Mouse (Mus musculus): ENCODE results near the gene Gm10912.
"Not testable (repeated sequence)": the region's sequence is repeated elsewhere in the genome, so short reads cannot be mapped to it uniquely, and the experiment has no call there.

The Gm10912 gene

GRCm38 (mm10) chr2:104065526-104065925 is at the start of gene Gm10912:
Gm10912 (plus strand) TSS chr2:104065826.
- DNase-seq (ENCODE audit: low spot score) = not testable (repeated sequence)

GRCm38 (mm10) chr2:104023096-104023495 is 42.5 kb upstream of the Gm10912 start:
- DNase-seq (ENCODE audit: low spot score) = no peak

GRCm38 (mm10) chr2:104024656-104025055 is 41.0 kb upstream of the Gm10912 start:
- DNase-seq (ENCODE audit: low spot score) = no peak

- DNase-seq (ENCODE audit: low spot score) = peak; percentile 90
Measured at GRCm38 (mm10) chr2:104027458-104028138, 38.0 kb upstream of the Gm10912 start, which contains the start of gene Fbxo3. Fbxo3 (plus strand) TSS chr2:104027721.

- DNase-seq (ENCODE audit: low spot score) = no peak
Measured at GRCm38 (mm10) chr2:104028139-104028723, 37.4 kb upstream of the Gm10912 start, which contains the start of gene 4931422A03Rik. 4931422A03Rik (minus strand) TSS chr2:104028361.

- no peak for DNase-seq (ENCODE audit: low spot score)
Measured at GRCm38 (mm10) chr2:104029074-104029473, 36.6 kb upstream of the Gm10912 start.

- no peak for DNase-seq (ENCODE audit: low spot score)
Measured at GRCm38 (mm10) chr2:104030381-104030780, 35.2 kb upstream of the Gm10912 start.

GRCm38 (mm10) chr2:104032056-104032455 is 33.6 kb upstream of the Gm10912 start:
- no peak for DNase-seq (ENCODE audit: low spot score)

- peak; percentile 59 for DNase-seq (ENCODE audit: low spot score)
Measured at GRCm38 (mm10) chr2:104034832-104035472, 30.7 kb upstream of the Gm10912 start.

- DNase-seq (ENCODE audit: low spot score) = no peak
Measured at GRCm38 (mm10) chr2:104035595-104035994, 30.0 kb upstream of the Gm10912 start.

GRCm38 (mm10) chr2:104036316-104036715 is 29.3 kb upstream of the Gm10912 start:
- no peak for DNase-seq (ENCODE audit: low spot score)

- no peak for DNase-seq (ENCODE audit: low spot score)
Measured at GRCm38 (mm10) chr2:104038236-104038635, 27.4 kb upstream of the Gm10912 start.

- no peak for DNase-seq (ENCODE audit: low spot score)
Measured at GRCm38 (mm10) chr2:104041632-104042031, 24.0 kb upstream of the Gm10912 start.

- no peak for DNase-seq (ENCODE audit: low spot score)
Measured at GRCm38 (mm10) chr2:104042766-104043165, 22.9 kb upstream of the Gm10912 start.

GRCm38 (mm10) chr2:104043624-104044478 is 21.8 kb upstream of the Gm10912 start:
- DNase-seq (ENCODE audit: low spot score) = no peak

GRCm38 (mm10) chr2:104044479-104045080 is 21.0 kb upstream of the Gm10912 start:
- no peak for DNase-seq (ENCODE audit: low spot score)

GRCm38 (mm10) chr2:104058381-104058780 is 7.2 kb upstream of the Gm10912 start:
- DNase-seq (ENCODE audit: low spot score) = no peak

- no peak for DNase-seq (ENCODE audit: low spot score)
Measured at GRCm38 (mm10) chr2:104058954-104059353, 6.7 kb upstream of the Gm10912 start.

- no peak for DNase-seq (ENCODE audit: low spot score)
Measured at GRCm38 (mm10) chr2:104059786-104060185, 5.8 kb upstream of the Gm10912 start.

- no peak for DNase-seq (ENCODE audit: low spot score)
Measured at GRCm38 (mm10) chr2:104060996-104061395, 4.6 kb upstream of the Gm10912 start.

GRCm38 (mm10) chr2:104062665-104063064 is 3.0 kb upstream of the Gm10912 start:
- DNase-seq (ENCODE audit: low spot score) = no peak

- no peak for DNase-seq (ENCODE audit: low spot score)
Measured at GRCm38 (mm10) chr2:104064152-104064551, 1.5 kb upstream of the Gm10912 start.
